Comparison of ENCODE assay signal across 19 mouse cellular contexts in the genomic region with DNA sequence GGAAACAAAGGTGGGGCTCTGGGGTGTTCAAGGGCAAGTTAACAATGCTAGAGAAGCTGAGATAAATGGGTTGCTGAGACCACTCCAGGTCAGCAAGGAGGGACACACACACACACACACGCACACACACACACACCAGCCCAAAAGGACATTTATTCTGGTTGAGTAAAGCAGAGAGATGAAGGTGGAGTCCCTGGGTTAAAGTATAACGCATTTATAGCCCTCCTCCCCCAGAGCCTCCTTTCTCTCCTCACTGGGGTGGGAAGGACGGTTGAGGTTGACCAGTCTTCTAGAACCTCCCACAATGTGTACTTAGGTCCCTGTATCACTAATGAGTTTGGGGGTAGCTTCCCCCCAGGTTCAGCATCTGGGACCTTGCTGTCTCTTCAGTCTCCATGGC. TPM values are rescaled to one million over a fixed set of nuclear protein-coding genes. Genes with fewer than 3 reads are reported as not detected.
DNase-seq lines count a peak whose midpoint lies in the region; ATAC-seq and TF ChIP-seq lines count a peak whose summit lies in the region.
"Had no signal": no experiment of that assay in that cellular context is flagged by ENCODE, and none has a peak within 500 bp of the region (broad histone marks: within the 10 kb centered on the region; RNA-seq: fewer than 3 reads in every experiment).

No protein-coding gene starts in this region.

- no peaks in the 10 kb centered on the region for H3K27me3 ChIP-seq in stomach, embryonic 16.5 days (ENCODE audit: control insufficient read depth, insufficient read depth, low read length)
- H3K27me3 ChIP-seq in stomach, postnatal 0 days (ENCODE audit: control insufficient read depth, insufficient read depth, low read length): no peaks in the 10 kb centered on the region
- H3K27me3 ChIP-seq in kidney, embryonic 15.5 days: no peaks in the 10 kb centered on the region
- H3K27me3 ChIP-seq in neural tube, embryonic 15.5 days (replicated peaks): no peaks in the 10 kb centered on the region
- H3K27me3 ChIP-seq: hindbrain, embryonic 13.5 days; limb, embryonic 13.5 days; liver, embryonic 12.5 days had no signal

- H3K27ac ChIP-seq in stomach, embryonic 16.5 days (ENCODE audit: low read length): peak overlapping the region; percentile 46; the same call in 1 of the 2 replicates
- H3K27ac ChIP-seq in stomach, postnatal 0 days (replicated peaks): no peak overlapping the region
- peak overlapping the region; percentile 84 for H3K27ac ChIP-seq in kidney, embryonic 15.5 days
- no peak overlapping the region for H3K27ac ChIP-seq in neural tube, embryonic 15.5 days (replicated peaks)
- H3K27ac ChIP-seq: embryonic facial prominence, embryonic 10.5 days; hindbrain, embryonic 13.5 days; limb, embryonic 13.5 days; liver, embryonic 12.5 days had no signal

- H3K4me3 ChIP-seq in stomach, embryonic 16.5 days (replicated peaks; ENCODE audit: low read length): no peak overlapping the region
- no peak overlapping the region for H3K4me3 ChIP-seq in stomach, postnatal 0 days (ENCODE audit: low read depth, low read length)
- no peak overlapping the region for H3K4me3 ChIP-seq in kidney, embryonic 15.5 days (replicated peaks)
- H3K4me3 ChIP-seq in neural tube, embryonic 15.5 days (replicated peaks): no peak overlapping the region
- H3K4me3 ChIP-seq: embryonic facial prominence, embryonic 10.5 days; hindbrain, embryonic 13.5 days; limb, embryonic 13.5 days; liver, embryonic 12.5 days had no signal

- no peak for DNase-seq in stomach, postnatal 0 days (ENCODE audit: low spot score)
- peak; percentile 72 to 80 for DNase-seq in kidney, postnatal 36 days
- no peak for DNase-seq in retina, embryonic 14.5 days (ENCODE audit: low spot score)
- DNase-seq in spleen, postnatal 4 days (ENCODE audit: low spot score in 2 of 2): no peak
- DNase-seq in right cerebral cortex, postnatal 25 days: no peak
- DNase-seq: adrenal gland, postnatal 36 days; cerebellum, adult 9-10 months; forebrain, postnatal 0 days; lung, adult 18-20 months; lung, postnatal 10 days had no signal

- no peaks in the 10 kb centered on the region for H3K9me3 ChIP-seq in stomach, embryonic 16.5 days (replicated peaks; ENCODE audit: control insufficient read depth, low read length)
- H3K9me3 ChIP-seq in stomach, postnatal 0 days (ENCODE audit: control insufficient read depth, low read length): no peaks in the 10 kb centered on the region
- peaks cover 4% of the 10 kb centered on the region; the same call in 1 of the 2 replicates for H3K9me3 ChIP-seq in kidney, embryonic 15.5 days (replicated peaks)
- H3K9me3 ChIP-seq in neural tube, embryonic 15.5 days (replicated peaks): no peaks in the 10 kb centered on the region
- H3K9me3 ChIP-seq: embryonic facial prominence, embryonic 10.5 days; hindbrain, embryonic 13.5 days; limb, embryonic 13.5 days; liver, embryonic 12.5 days had no signal

- ATAC-seq in stomach, embryonic 16.5 days (ENCODE audit: insufficient read depth, low FRiP score): no peak
- ATAC-seq in stomach, postnatal 0 days (ENCODE audit: low FRiP score, low TSS enrichment): no peak
- ATAC-seq in kidney, embryonic 15.5 days (replicated peaks; ENCODE audit: low FRiP score): peak; percentile 47
- ATAC-seq in neural tube, embryonic 15.5 days (ENCODE audit: low FRiP score): no peak
- ATAC-seq: forebrain, postnatal 0 days; liver, embryonic 12.5 days had no signal

- peaks cover 10% of the 10 kb centered on the region for H3K4me1 ChIP-seq in stomach, embryonic 16.5 days (ENCODE audit: control insufficient read depth, insufficient read depth, low read length)
- no peaks in the 10 kb centered on the region for H3K4me1 ChIP-seq in stomach, postnatal 0 days (replicated peaks; ENCODE audit: control insufficient read depth, insufficient read depth)
- peaks cover 72% of the 10 kb centered on the region for H3K4me1 ChIP-seq in kidney, embryonic 15.5 days
- H3K4me1 ChIP-seq in neural tube, embryonic 15.5 days: peaks cover 18% of the 10 kb centered on the region
- H3K4me1 ChIP-seq: hindbrain, embryonic 13.5 days had no signal

- H3K9ac ChIP-seq in stomach, embryonic 16.5 days (ENCODE audit: low read length): no peak overlapping the region
- H3K9ac ChIP-seq in stomach, postnatal 0 days (ENCODE audit: low read length): no peak overlapping the region
- H3K9ac ChIP-seq in kidney, embryonic 15.5 days: no peak overlapping the region
- no peak overlapping the region for H3K9ac ChIP-seq in neural tube, embryonic 15.5 days (replicated peaks)
- H3K9ac ChIP-seq: forebrain, postnatal 0 days; hindbrain, embryonic 13.5 days; limb, embryonic 13.5 days; liver, embryonic 12.5 days had no signal

- no peaks in the 10 kb centered on the region for H3K36me3 ChIP-seq in stomach, embryonic 16.5 days (ENCODE audit: control insufficient read depth, insufficient read depth, low read length)
- no peaks in the 10 kb centered on the region for H3K36me3 ChIP-seq in stomach, postnatal 0 days (ENCODE audit: control insufficient read depth, insufficient read depth, low read length)
- H3K36me3 ChIP-seq in kidney, embryonic 15.5 days: no peaks in the 10 kb centered on the region
- no peaks in the 10 kb centered on the region for H3K36me3 ChIP-seq in neural tube, embryonic 15.5 days
- H3K36me3 ChIP-seq: embryonic facial prominence, embryonic 10.5 days; hindbrain, embryonic 13.5 days; limb, embryonic 13.5 days; liver, embryonic 12.5 days had no signal

- no peak for TF ChIP-seq CTCF in stomach, postnatal 0 days (IDR thresholded peaks at IDR 0.05; ENCODE audit: low read depth)

- WGBS in stomach, embryonic 16.5 days: 64% methylated on average over 3 of the region's 3 CpGs
- WGBS in stomach, postnatal 0 days: 70% methylated on average over 3 of the region's 3 CpGs
- WGBS in kidney, embryonic 15.5 days: 40% methylated on average over 3 of the region's 3 CpGs
- 55% methylated on average over 3 of the region's 3 CpGs for WGBS in neural tube, embryonic 15.5 days

- no peak for TF ChIP-seq EP300 in stomach, postnatal 0 days (optimal IDR thresholded peaks at IDR 0.05)

- no peak overlapping the region for H3K4me2 ChIP-seq in stomach, embryonic 16.5 days (ENCODE audit: low read depth, low read length)
- no peak overlapping the region for H3K4me2 ChIP-seq in stomach, postnatal 0 days (replicated peaks; ENCODE audit: low read depth)
- H3K4me2 ChIP-seq in kidney, embryonic 15.5 days: peak overlapping the region; percentile 22; the same call in 1 of the 2 replicates
- H3K4me2 ChIP-seq in neural tube, embryonic 15.5 days: no peak overlapping the region
- H3K4me2 ChIP-seq: hindbrain, embryonic 13.5 days; limb, embryonic 13.5 days; liver, embryonic 12.5 days; midbrain, embryonic 11.5 days had no signal

RNA-seq across cellular contexts. Expression of a gene that starts 4.6 kb away (rescaled TPM):
- polyA plus RNA-seq in stomach, embryonic 16.5 days (2015; fragmentation: Nextera tagmentation; extraction: Ambion mirVana): not detected in 2 replicates
- polyA plus RNA-seq in stomach, postnatal 0 days (2015; fragmentation: Nextera tagmentation; extraction: Ambion mirVana): not detected in 2 replicates
- not detected in 2 replicates for polyA plus RNA-seq in kidney, embryonic 15.5 days (2015; fragmentation: Nextera tagmentation; extraction: Ambion mirVana)
- polyA plus RNA-seq in neural tube, embryonic 15.5 days (2015; fragmentation: Nextera tagmentation; extraction: Ambion mirVana): not detected in 2 replicates
- polyA plus RNA-seq: embryonic facial prominence, embryonic 10.5 days; forebrain, postnatal 0 days; heart, embryonic 14.5 days; limb, embryonic 13.5 days; liver, embryonic 12.5 days; midbrain, embryonic 11.5 days had no signal

RNA-seq across cellular contexts. Expression of a gene that starts 37.7 kb away (rescaled TPM):
- polyA plus RNA-seq in stomach, embryonic 16.5 days (2015; fragmentation: Nextera tagmentation; extraction: Ambion mirVana): 188 and 192 TPM in 2 replicates
- 53.6 and 56.6 TPM in 2 replicates for polyA plus RNA-seq in stomach, postnatal 0 days (2015; fragmentation: Nextera tagmentation; extraction: Ambion mirVana)
- polyA plus RNA-seq in kidney, embryonic 15.5 days (2015; fragmentation: Nextera tagmentation; extraction: Ambion mirVana): 316 and 358 TPM in 2 replicates
- polyA plus RNA-seq in neural tube, embryonic 15.5 days (2015; fragmentation: Nextera tagmentation; extraction: Ambion mirVana): 415 and 444 TPM in 2 replicates

RNA-seq across cellular contexts. Expression of a gene that starts 47.4 kb away (rescaled TPM):
- 3.2 and 4.1 TPM in 2 replicates for polyA plus RNA-seq in stomach, embryonic 16.5 days (2015; fragmentation: Nextera tagmentation; extraction: Ambion mirVana)
- polyA plus RNA-seq in stomach, postnatal 0 days (2015; fragmentation: Nextera tagmentation; extraction: Ambion mirVana): 2.6 and 3.2 TPM in 2 replicates
- polyA plus RNA-seq in kidney, embryonic 15.5 days (2015; fragmentation: Nextera tagmentation; extraction: Ambion mirVana): 8.9 and 9.0 TPM in 2 replicates
- polyA plus RNA-seq in neural tube, embryonic 15.5 days (2015; fragmentation: Nextera tagmentation; extraction: Ambion mirVana): 5.4 and 5.6 TPM in 2 replicates

Comparison
In these comparisons a context has a peak if more than half of its experiments do, and no peak if none do; other contexts are left out.
1. H3K27ac ChIP-seq: peak in stomach, embryonic 16.5 days (single experiment) and kidney, embryonic 15.5 days (single experiment); none in stomach, postnatal 0 days (single experiment) and neural tube, embryonic 15.5 days (single experiment).
2. DNase-seq: peak in kidney, postnatal 36 days (2 of 2); none in stomach, postnatal 0 days (single experiment), retina, embryonic 14.5 days (single experiment), spleen, postnatal 4 days (0 of 2) and right cerebral cortex, postnatal 25 days (single experiment).